Mouse (Mus musculus) adrenal gland, adult 2 months (tissue): ENCODE measurements at regions not wholly inside any gene's neighbourhood (a gene's known extent, or its start where the extent isn't known, plus 50 kb on each side); places are given as distances from the start of the nearest gene placed in this dataset.
"Not testable (repeated sequence)": the region's sequence is repeated elsewhere in the genome, so short reads cannot be mapped to it uniquely, and the experiment has no call there.

ENCODE experiments used
- DNase-seq: peaks from one replicate; pipeline ENCODE4 v3.0.0; 2021

GRCm38 (mm10) chr15:42082436-42082835, 1948.3 kb downstream of the 9330182O14Rik start:
- DNase-seq, result no peak

GRCm38 (mm10) chr15:42100730-42101129, 1966.6 kb downstream of the 9330182O14Rik start:
- DNase-seq, result no peak

GRCm38 (mm10) chr15:42104816-42105215, 1970.7 kb downstream of the 9330182O14Rik start:
- DNase-seq, result no peak

GRCm38 (mm10) chr15:42107106-42107505, 1972.9 kb downstream of the 9330182O14Rik start:
- DNase-seq, result no peak

- no peak for DNase-seq
These were observed 1977.6 kb downstream of the 9330182O14Rik start for GRCm38 (mm10) chr15:42111811-42112210.

- DNase-seq, result no peak
These were observed 1993.3 kb downstream of the 9330182O14Rik start for GRCm38 (mm10) chr15:42127471-42127870.

- DNase-seq, result no peak
These were observed 1994.8 kb downstream of the 9330182O14Rik start for GRCm38 (mm10) chr15:42128976-42129375.

- no peak for DNase-seq
These were observed 2032.4 kb downstream of the 9330182O14Rik start for GRCm38 (mm10) chr15:42166546-42166945.

GRCm38 (mm10) chr15:42177766-42178165, 2043.6 kb downstream of the 9330182O14Rik start:
- not testable (repeated sequence) for DNase-seq

- no peak for DNase-seq
These were observed 2073.2 kb downstream of the 9330182O14Rik start for GRCm38 (mm10) chr15:42207187-42207846.

- no peak for DNase-seq
These were observed 2085.3 kb downstream of the 9330182O14Rik start for GRCm38 (mm10) chr15:42219496-42219895.

GRCm38 (mm10) chr15:42220005-42220404, 2085.8 kb downstream of the 9330182O14Rik start:
- no peak for DNase-seq

- no peak for DNase-seq
These were observed 2090.8 kb downstream of the 9330182O14Rik start for GRCm38 (mm10) chr15:42225006-42225405.

- DNase-seq, result no peak
These were observed 2097.5 kb downstream of the 9330182O14Rik start for GRCm38 (mm10) chr15:42231692-42232091.

GRCm38 (mm10) chr15:42246812-42247211, 2112.6 kb downstream of the 9330182O14Rik start:
- DNase-seq, result no peak

- no peak for DNase-seq
These were observed 2118.7 kb downstream of the 9330182O14Rik start for GRCm38 (mm10) chr15:42252730-42253330.

GRCm38 (mm10) chr15:42256343-42256742, 2122.2 kb downstream of the 9330182O14Rik start:
- DNase-seq, result no peak

- no peak for DNase-seq
These were observed 2141.0 kb downstream of the 9330182O14Rik start for GRCm38 (mm10) chr15:42275117-42275516.

GRCm38 (mm10) chr15:42277247-42277646, 2143.1 kb downstream of the 9330182O14Rik start:
- DNase-seq, result no peak

GRCm38 (mm10) chr15:42280810-42281209, 2146.6 kb downstream of the 9330182O14Rik start:
- DNase-seq, result no peak

GRCm38 (mm10) chr15:42296406-42296805, 2162.2 kb downstream of the 9330182O14Rik start:
- DNase-seq, result no peak

GRCm38 (mm10) chr15:42297430-42297829, 2163.3 kb downstream of the 9330182O14Rik start:
- no peak for DNase-seq

GRCm38 (mm10) chr15:42301956-42302355, 2167.8 kb downstream of the 9330182O14Rik start:
- no peak for DNase-seq

GRCm38 (mm10) chr15:42304097-42304496, 2169.9 kb downstream of the 9330182O14Rik start:
- DNase-seq, result no peak
